Mouse (Mus musculus): Measurements from ENCODE around the gene Pfdn6.

- TF ChIP-seq CTCF (IDR thresholded peaks at IDR 0.05; ENCODE audit: control insufficient read depth, insufficient read depth, insufficient replicate concordance, low read depth, low read length) (no peak), POLR2A (IDR thresholded peaks at IDR 0.05; ENCODE audit: control insufficient read depth, low read depth, low read length) (no peak)
These were observed 18.3 kb upstream of the Pfdn6 start for GRCm38 (mm10) chr17:33958451-33958850.

All from testis, adult 2 months (tissue).